Mouse (Mus musculus): Measurements from ENCODE around the gene Col6a2. TPM values are rescaled to one million over a fixed set of nuclear protein-coding genes. Genes with fewer than 3 reads are reported as not detected.

Gene Col6a2
- polyA plus RNA-seq, 1 experiment from 2014 or later: 88.8 TPM

DNA sequence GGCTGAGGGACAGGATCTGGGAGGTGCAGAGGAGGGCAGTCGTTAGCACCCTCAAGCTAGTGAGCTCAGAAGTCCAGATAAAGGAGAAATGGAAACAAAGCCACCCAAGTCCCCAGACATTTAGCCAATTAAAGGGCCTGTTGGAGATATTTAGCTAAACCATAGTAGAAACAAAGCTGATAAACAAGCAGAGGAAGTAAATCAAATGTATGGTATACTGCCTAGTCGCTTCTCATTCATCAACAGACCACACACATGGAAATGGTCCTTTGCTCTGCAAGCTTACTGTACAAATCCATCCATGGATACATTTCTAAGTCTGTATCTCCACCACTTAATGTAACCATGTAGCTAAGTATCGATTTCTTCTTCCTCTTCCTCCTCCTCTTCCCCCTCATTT, 24.0 kb upstream of the Col6a2 start:
- H3K36me3 ChIP-seq: no peaks in the 10 kb centered on the region
- no peak for ATAC-seq (replicated peaks; ENCODE audit: low FRiP score)
- no peaks in the 10 kb centered on the region for H3K27me3 ChIP-seq
- peaks cover 16% of the 10 kb centered on the region; the same call in 1 of the 2 replicates for H3K4me1 ChIP-seq
- no peak overlapping the region for H3K4me3 ChIP-seq (replicated peaks)
- H3K27ac ChIP-seq: no peak overlapping the region
- no peak overlapping the region for H3K4me2 ChIP-seq
- 69% methylated on average over 3 of the region's 3 CpGs for WGBS
- no peak overlapping the region for H3K9ac ChIP-seq
- H3K9me3 ChIP-seq (replicated peaks): no peaks in the 10 kb centered on the region

DNA sequence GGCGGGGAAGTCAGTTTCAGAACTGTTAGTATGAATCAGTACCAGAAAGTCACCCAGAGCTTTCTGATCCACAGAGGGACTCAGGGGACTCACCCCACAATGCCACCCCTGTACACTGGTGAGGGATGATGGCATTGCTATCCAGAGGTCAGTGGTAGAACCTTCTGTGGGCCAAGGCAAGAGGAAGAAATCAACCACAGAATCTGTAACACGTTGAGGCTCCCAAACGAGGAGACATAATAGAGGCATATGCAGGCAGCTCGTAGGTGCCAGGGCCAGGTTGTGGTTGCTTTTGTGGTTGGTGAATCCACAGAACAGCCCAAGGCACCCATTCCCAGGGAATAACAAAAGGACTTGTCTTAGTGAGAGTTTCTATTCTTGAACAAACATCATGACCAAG, 22.3 kb upstream of the Col6a2 start:
- no peak overlapping the region for H3K4me3 ChIP-seq (replicated peaks)
- no peak overlapping the region for H3K9ac ChIP-seq
- no peak overlapping the region for H3K4me2 ChIP-seq
- H3K27me3 ChIP-seq: no peaks in the 10 kb centered on the region
- WGBS: 88% methylated on average over 4 of the region's 4 CpGs
- no peaks in the 10 kb centered on the region for H3K36me3 ChIP-seq
- peaks cover 14% of the 10 kb centered on the region; the same call in 1 of the 2 replicates for H3K4me1 ChIP-seq
- no peaks in the 10 kb centered on the region for H3K9me3 ChIP-seq (replicated peaks)
- no peak overlapping the region for H3K27ac ChIP-seq
- no peak for ATAC-seq (replicated peaks; ENCODE audit: low FRiP score)

DNA sequence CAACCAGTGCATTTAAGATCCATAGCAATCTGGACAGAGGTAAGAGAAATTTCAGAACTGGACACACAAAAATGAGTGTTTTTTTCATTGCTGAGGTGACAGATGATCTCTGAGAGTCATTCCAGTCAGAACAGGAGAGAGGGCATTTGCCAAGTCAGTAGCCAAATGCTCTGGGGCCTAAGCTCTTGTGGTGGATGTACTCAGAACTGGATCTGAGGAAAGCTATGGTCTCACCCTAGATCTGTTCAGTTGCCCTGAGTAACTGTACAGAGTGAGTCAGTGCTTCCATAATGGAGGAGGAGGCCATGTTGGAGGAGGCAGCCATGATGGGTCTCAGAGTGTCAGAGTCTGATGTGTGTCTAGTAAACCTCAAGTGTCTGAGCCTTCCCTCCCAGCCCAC, 21.6 kb upstream of the Col6a2 start:
- Histone ChIP-seq H3K36me3 (no peaks in the 10 kb centered on the region), H3K27ac (no peak overlapping the region)

DNA sequence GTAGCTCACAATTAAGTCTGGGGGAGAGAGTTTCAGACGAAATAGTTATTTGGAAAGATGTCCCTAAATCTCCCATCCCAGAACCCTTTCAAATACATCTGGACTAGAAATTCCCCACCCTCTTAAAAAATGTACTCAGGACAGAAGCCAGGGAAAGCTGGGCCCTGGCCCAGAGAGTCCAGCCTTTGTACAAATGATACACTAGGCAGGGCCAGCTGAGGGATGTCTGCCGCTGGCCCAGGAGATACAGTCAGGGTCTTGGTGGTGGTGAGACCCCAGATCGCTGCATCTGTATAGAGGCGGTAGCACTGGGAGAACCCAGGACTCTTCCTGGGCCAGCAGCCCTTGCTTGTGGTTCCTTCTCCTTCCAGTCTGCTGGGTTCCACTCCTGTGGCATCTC, 20.6 kb upstream of the Col6a2 start:
- H3K9ac ChIP-seq: no peak overlapping the region
- no peak for ATAC-seq (replicated peaks; ENCODE audit: low FRiP score)
- peak overlapping the region; percentile 79 for H3K27ac ChIP-seq
- no peak overlapping the region for H3K4me3 ChIP-seq (replicated peaks)
- H3K9me3 ChIP-seq (replicated peaks): no peaks in the 10 kb centered on the region
- 72% methylated on average over 4 of the region's 4 CpGs for WGBS
- H3K4me2 ChIP-seq: no peak overlapping the region
- no peaks in the 10 kb centered on the region for H3K27me3 ChIP-seq
- no peaks in the 10 kb centered on the region for H3K36me3 ChIP-seq
- H3K4me1 ChIP-seq: peaks cover 11% of the 10 kb centered on the region; the same call in 1 of the 2 replicates

More for the DNA sequence above, 21.6 kb upstream of the Col6a2 start:
- Histone ChIP-seq H3K4me2 (no peak overlapping the region), H3K4me1 (peaks cover 11% of the 10 kb centered on the region; the same call in 1 of the 2 replicates), H3K9me3 (replicated peaks) (no peaks in the 10 kb centered on the region), H3K9ac (no peak overlapping the region), H3K27me3 (no peaks in the 10 kb centered on the region), H3K4me3 (replicated peaks) (no peak overlapping the region)
- ATAC-seq (replicated peaks; ENCODE audit: low FRiP score): no peak

DNA sequence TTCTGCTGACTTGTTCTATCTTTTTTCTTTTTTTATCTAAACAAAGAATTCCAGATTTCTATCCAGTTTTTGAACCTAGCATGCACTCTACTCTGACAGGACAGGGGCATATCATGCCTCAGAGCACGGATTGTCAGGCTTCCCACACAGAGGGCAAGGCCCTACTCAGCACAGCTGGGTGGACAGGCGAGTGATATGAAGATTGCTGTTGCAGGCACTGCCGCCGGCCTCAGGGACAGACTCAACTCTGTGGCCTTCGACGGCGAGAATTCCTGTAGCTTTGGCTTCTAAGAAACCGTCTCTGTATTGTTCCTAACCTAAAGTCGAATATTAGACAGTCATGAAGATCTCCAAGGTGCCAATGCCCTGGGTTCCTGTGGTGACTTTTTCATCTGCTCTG, 20.0 kb upstream of the Col6a2 start:
- Histone ChIP-seq H3K4me3 (replicated peaks) (no peak overlapping the region), H3K4me2 (no peak overlapping the region), H3K9me3 (replicated peaks) (no peaks in the 10 kb centered on the region), H3K27ac (peak overlapping the region; percentile 79), H3K36me3 (no peaks in the 10 kb centered on the region), H3K9ac (no peak overlapping the region), H3K27me3 (no peaks in the 10 kb centered on the region), H3K4me1 (peaks cover 11% of the 10 kb centered on the region; the same call in 1 of the 2 replicates)
- ATAC-seq (replicated peaks; ENCODE audit: low FRiP score): no peak
- WGBS: 68% methylated on average over 9 of the region's 9 CpGs

DNA sequence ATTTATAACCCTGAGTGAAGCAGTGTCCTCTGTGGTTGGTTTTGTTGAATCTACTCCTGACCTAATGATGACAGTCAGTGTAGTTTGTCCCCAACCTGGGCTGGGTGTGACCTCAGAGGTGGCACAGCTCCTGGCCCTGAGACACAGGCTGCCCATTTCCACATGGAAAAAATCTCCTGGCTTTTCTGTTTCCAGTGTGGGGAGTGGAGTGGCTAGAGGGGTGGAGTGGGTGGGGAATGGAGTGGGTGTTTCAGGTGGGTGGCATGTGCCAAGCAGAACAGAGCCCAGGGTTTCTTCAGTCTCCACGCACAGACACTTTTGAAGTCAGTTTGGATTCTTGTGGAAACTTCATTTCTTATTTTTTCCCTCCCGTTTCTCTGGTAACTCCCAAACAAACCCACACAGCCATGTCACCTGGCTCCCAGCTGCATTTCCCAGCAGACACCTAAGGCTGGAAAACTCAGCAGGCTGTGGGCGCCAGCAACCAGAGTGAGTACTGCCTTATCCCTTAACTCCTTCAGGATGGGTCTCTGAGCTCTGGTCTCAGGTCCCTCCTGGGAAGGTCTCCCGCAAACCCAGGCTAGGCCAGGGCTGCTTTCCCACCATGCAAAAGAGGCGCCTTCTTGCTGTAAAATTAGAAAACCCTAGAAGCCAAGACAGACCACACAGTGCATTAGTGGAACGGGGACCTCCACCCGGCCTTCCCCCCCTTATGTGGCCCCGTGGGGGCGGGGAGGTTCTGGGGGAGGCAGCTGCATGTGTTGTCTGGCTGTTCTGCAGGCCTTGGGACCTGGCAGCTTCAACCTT, 19.4 kb upstream of the Col6a2 start:
- Histone ChIP-seq H3K27me3 (no peaks in the 10 kb centered on the region), H3K9ac (no peak overlapping the region), H3K4me3 (replicated peaks) (no peak overlapping the region), H3K36me3 (no peaks in the 10 kb centered on the region), H3K27ac (peak overlapping the region; percentile 79), H3K9me3 (replicated peaks) (no peaks in the 10 kb centered on the region), H3K4me2 (no peak overlapping the region), H3K4me1 (peaks cover 11% of the 10 kb centered on the region; the same call in 1 of the 2 replicates)
- no peak for ATAC-seq (replicated peaks; ENCODE audit: low FRiP score)
- WGBS: 58% methylated on average over 9 of the region's 9 CpGs

DNA sequence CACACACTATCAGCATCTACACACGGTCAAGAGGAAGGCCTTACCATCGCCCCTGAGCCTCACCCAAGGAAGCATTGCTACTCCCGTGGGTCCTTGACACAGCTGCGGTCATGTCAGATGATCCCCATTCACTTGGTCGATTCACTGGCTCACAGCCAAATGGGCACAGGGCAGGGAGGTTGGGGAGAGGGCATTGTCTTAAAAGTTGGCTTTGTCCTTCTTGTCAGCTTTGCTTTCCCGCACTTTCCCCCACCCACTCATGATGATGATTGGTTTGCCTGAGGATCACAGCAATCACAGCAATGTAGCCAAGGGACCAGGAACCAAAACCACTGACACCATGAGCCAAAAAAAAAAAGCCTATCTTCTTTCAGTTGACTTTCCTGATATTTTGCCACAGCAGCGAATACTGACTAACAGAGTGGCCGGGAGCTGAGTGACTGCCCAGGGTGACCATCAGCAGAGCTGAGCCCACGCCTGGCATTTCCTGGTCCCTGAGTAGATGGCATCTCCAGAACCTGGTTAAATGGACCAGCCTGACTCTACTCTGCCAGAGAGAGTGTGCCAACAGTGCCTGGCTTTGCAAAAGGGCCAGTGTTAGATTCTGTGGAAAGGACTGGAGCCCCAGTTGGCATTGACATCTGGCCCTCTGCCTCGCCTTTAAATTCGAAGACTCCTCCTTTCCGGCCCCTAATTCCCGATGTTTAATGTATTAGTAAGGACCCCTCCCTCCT, 18.6 kb upstream of the Col6a2 start:
- ATAC-seq (replicated peaks; ENCODE audit: low FRiP score): no peak
- Histone ChIP-seq H3K9ac (no peak overlapping the region), H3K4me3 (replicated peaks) (no peak overlapping the region), H3K4me2 (no peak overlapping the region), H3K27me3 (no peaks in the 10 kb centered on the region), H3K36me3 (no peaks in the 10 kb centered on the region), H3K27ac (peak overlapping the region; percentile 79; the same call in 1 of the 2 replicates), H3K4me1 (peaks cover 11% of the 10 kb centered on the region; the same call in 1 of the 2 replicates), H3K9me3 (replicated peaks) (no peaks in the 10 kb centered on the region)
- whole genome bisulfite sequencing: 92% methylated on average over 13 of the region's 13 CpGs

DNA sequence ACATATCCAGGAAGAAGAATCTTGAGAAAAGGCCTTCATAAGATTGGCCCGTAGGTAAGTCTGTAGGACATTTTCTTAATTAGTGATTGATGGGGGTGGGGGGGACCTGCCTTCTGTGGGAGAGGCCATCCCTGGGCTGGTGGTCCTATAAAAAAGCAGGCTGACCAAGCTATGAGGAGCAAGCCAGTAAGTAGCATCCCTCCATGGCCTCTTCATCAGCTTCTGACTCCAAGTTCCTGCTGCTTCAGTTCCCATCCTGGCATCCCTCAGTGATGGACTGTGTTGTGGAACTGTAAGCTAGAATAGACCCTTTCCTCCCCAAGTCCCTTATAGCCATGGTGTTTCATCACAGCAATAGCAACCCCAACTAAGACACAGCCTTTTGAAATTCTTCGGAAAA, 16.5 kb upstream of the Col6a2 start:
- peaks cover 13% of the 10 kb centered on the region; the same call in 1 of the 2 replicates for H3K4me1 ChIP-seq
- WGBS: 85% methylated on average over 2 of the region's 2 CpGs
- H3K36me3 ChIP-seq: no peaks in the 10 kb centered on the region
- no peak overlapping the region for H3K9ac ChIP-seq
- H3K27ac ChIP-seq: no peak overlapping the region
- H3K27me3 ChIP-seq: no peaks in the 10 kb centered on the region
- ATAC-seq (replicated peaks; ENCODE audit: low FRiP score): no peak
- no peak overlapping the region for H3K4me2 ChIP-seq
- H3K9me3 ChIP-seq (replicated peaks): no peaks in the 10 kb centered on the region
- H3K4me3 ChIP-seq (replicated peaks): no peak overlapping the region

DNA sequence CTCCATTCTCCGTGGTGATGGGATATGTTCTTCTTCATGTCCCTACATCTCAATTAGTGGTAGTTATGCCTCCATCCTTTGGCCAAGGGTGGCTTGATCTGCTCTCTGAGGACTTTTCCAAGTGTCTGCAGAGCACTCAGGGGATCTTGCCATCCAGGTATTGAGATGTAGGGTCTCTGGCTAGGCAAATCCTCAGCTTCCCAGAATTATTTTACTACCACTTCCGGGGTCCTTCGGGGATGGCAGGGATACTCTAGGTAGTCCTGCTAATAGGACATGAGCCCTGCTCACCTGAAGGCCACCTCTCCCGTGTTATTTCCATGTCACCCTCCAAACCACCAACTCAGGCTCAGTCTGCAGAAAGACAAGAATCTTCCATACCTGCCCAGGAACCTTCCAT, 13.2 kb upstream of the Col6a2 start:
- no peak overlapping the region for H3K9ac ChIP-seq
- ATAC-seq (replicated peaks; ENCODE audit: low FRiP score): no peak
- H3K27ac ChIP-seq: peak overlapping the region; percentile 51; the same call in 1 of the 2 replicates
- no peak overlapping the region for H3K4me3 ChIP-seq (replicated peaks)
- H3K4me1 ChIP-seq: 0 out of 2 replicates have a peak, but pooled peaks cover 2% of the 10 kb centered on the region
- no peaks in the 10 kb centered on the region for H3K9me3 ChIP-seq (replicated peaks)
- no peaks in the 10 kb centered on the region for H3K27me3 ChIP-seq
- H3K36me3 ChIP-seq: no peaks in the 10 kb centered on the region
- H3K4me2 ChIP-seq: no peak overlapping the region
- WGBS: 91% methylated on average over 4 of the region's 4 CpGs

DNA sequence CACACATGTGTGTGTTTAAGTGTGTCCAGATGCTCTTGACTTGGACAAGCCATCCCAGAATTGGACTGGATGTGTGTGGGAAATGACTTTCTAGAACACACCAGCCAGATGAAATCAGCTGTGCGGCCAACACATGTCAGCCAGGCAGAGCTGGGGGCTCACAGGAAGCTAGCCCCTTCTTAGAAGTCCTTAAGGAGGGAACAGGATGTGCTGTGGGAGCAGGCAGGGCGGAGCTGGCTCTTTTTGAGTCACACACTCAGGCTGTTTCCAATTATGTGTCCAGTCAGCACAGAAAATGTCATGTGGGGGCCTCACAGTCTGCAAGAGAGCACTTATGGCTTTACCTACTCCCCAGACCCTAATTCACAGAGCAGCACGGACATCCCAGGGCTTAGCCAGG, 12.6 kb upstream of the Col6a2 start:
- no peak overlapping the region for H3K9ac ChIP-seq
- ATAC-seq (replicated peaks; ENCODE audit: low FRiP score): no peak
- H3K9me3 ChIP-seq (replicated peaks): no peaks in the 10 kb centered on the region
- WGBS: 46% methylated on average over 3 of the region's 3 CpGs
- H3K4me3 ChIP-seq (replicated peaks): no peak overlapping the region
- H3K27me3 ChIP-seq: no peaks in the 10 kb centered on the region
- no peaks in the 10 kb centered on the region for H3K36me3 ChIP-seq
- 0 out of 2 replicates have a peak, but pooled peaks cover 2% of the 10 kb centered on the region for H3K4me1 ChIP-seq
- no peak overlapping the region for H3K4me2 ChIP-seq
- peak overlapping the region; percentile 51; the same call in 1 of the 2 replicates for H3K27ac ChIP-seq

DNA sequence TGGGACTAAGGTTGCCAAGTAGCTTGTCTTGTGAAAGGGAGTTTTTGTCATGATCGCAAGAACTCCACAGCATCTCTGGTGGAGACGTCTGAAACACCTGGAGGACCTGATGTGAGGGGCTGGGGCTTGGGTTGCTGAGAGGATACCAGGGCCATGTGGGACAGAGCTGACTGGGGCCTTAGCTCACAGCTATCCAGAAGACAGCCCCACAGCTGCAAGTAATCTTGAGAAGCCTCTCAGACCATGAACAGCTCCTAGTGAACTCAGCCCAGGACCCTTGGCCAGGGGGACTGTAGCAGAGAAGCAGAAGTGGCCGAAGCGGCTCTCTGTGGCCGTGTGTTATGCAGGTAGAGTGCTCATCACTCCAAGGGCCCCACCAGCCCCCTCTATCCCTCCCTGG, 11.2 kb upstream of the Col6a2 start:
- Histone ChIP-seq H3K36me3 (no peaks in the 10 kb centered on the region), H3K27ac (no peak overlapping the region), H3K9ac (no peak overlapping the region), H3K9me3 (replicated peaks) (no peaks in the 10 kb centered on the region), H3K4me3 (replicated peaks) (no peak overlapping the region), H3K4me2 (no peak overlapping the region), H3K27me3 (no peaks in the 10 kb centered on the region), H3K4me1 (0 out of 2 replicates have a peak, but pooled peaks cover 2% of the 10 kb centered on the region)
- no peak for ATAC-seq (replicated peaks; ENCODE audit: low FRiP score)
- 73% methylated on average over 5 of the region's 5 CpGs for WGBS

DNA sequence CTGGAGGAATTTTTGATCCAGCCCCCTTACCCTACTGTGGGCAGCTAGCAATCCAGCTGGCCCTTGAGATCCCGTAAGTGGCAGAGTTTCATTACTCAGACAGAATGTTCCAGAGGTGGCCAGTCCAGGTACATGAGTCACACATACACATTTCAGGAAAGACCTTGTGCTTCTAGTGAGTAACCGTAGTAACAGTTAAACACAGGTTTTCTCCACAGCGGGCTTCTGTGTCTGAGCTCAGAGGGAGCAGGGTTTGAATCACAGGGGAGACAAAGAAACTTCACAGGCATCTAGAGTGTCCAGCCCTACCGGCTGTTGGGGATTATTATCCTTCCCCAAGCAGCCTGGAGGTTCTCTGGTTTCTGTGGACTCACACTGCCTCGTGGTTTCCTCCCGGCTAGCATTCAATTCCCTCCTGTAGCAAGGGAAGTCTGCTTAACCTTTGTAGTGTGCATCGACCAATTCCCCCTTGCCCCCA, 10.7 kb upstream of the Col6a2 start:
- no peak overlapping the region for H3K4me2 ChIP-seq
- ATAC-seq (replicated peaks; ENCODE audit: low FRiP score): no peak
- no peaks in the 10 kb centered on the region for H3K27me3 ChIP-seq
- H3K9ac ChIP-seq: no peak overlapping the region
- H3K4me1 ChIP-seq: 0 out of 2 replicates have a peak, but pooled peaks cover 2% of the 10 kb centered on the region
- no peak overlapping the region for H3K27ac ChIP-seq
- H3K9me3 ChIP-seq (replicated peaks): no peaks in the 10 kb centered on the region
- H3K36me3 ChIP-seq: no peaks in the 10 kb centered on the region
- no peak overlapping the region for H3K4me3 ChIP-seq (replicated peaks)
- 51% methylated on average over 7 of the region's 7 CpGs for WGBS
